Mouse (Mus musculus): ENCODE data around the gene Ccdc84.

DNA sequence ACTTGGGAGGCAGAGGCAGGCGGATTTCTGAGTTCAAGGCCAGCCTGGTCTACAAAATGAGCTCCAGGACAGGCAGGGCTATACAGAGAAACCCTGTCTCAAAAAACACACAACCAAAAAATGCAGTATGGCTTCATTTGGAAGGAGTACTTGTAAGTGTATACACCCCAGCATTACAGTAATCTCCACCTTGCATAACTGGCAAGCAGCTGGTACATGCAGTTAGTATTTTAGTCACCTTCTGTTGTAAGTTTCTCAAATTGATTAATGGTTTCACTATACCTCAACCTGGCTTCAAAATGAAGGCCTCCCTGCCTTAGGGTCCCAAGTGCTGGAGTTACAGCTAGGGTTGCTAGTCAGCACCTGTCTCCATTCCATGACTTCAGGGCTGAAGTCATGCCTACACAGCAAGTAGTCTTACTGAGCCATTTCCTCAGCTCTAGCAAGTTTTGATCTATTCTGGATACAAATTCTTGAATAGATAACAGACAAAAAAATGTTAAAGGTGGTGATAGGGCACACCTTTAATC is 6.7 kb downstream of the Ccdc84 start:
- TF ChIP-seq POLR2A (IDR thresholded peaks at IDR 0.05; ENCODE audit: borderline replicate concordance, low read depth, low read length) (no peak), CTCF (IDR thresholded peaks at IDR 0.05; ENCODE audit: low read depth, low read length) (no peak)

Measured in bone marrow macrophage, adult 2 months (primary cell).